Mouse (Mus musculus): ENCODE measurements around the gene Neb. TPM values are rescaled to one million over a fixed set of nuclear protein-coding genes. Genes with fewer than 3 reads are reported as not detected.

The Neb gene
- polyA plus RNA-seq, 1 experiment, result 0.74 TPM

DNA sequence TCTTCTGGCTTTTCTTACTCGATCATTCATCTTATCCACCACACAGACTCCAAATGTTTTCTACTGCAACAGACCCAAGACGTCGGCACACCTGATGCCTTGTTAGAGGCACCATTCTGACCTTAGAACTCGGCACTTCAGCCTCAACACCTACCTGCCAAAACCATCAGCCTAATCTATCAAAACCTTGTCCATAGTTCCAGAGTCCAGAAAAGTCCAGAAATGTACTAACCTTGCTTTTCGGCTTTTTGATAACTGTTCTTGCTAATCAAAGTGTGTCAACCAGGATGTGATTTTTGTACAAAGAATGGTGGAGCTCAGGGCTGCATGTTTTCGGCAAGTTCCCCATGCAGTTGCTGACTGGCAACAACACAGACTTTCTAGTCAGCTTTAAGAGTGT is 3.6 kb downstream of the Neb start:
- Histone ChIP-seq H3K27ac (ENCODE audit: control insufficient read depth, insufficient read depth, low read depth, low read length) (no peak overlapping the region), H3K36me3 (ENCODE audit: control insufficient read depth, insufficient read depth, low read length) (no peaks in the 10 kb centered on the region), H3K4me1 (ENCODE audit: control insufficient read depth, insufficient read depth, low read length) (peaks cover 5% of the 10 kb centered on the region; the same call in 1 of the 2 replicates), H3K27me3 (ENCODE audit: control insufficient read depth, insufficient read depth, low read length) (no peaks in the 10 kb centered on the region), H3K4me3 (ENCODE audit: control insufficient read depth, low read depth, low read length) (no peak overlapping the region)
- TF ChIP-seq CTCF (IDR thresholded peaks at IDR 0.05; ENCODE audit: control insufficient read depth, insufficient read depth, insufficient replicate concordance, low read depth, low read length) (no peak), POLR2A (IDR thresholded peaks at IDR 0.05; ENCODE audit: control insufficient read depth, low read depth, low read length) (no peak)

DNA sequence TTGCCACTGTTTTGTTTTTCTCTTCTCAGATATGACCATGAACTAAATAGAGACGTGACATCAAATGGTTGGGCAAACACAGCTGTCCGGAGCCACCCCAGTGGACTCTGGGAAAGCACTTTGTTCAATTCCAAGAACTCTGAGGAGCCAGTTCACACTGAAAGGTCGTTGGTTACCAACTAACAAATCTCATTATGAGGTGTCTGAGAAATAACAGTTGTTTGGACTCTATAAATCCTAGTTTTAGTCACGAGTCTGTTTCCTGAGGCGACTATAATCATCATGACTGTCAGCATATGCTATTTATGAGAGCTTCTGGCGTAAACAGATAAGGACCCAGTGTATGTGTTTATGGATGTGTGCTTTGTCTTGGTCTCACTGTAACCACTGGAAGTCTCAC is 5.8 kb downstream of the Neb start:
- no peaks in the 10 kb centered on the region for H3K36me3 ChIP-seq (ENCODE audit: control insufficient read depth, insufficient read depth, low read length)
- no peak overlapping the region for H3K27ac ChIP-seq (ENCODE audit: control insufficient read depth, insufficient read depth, low read depth, low read length)
- no peak overlapping the region for H3K4me3 ChIP-seq (ENCODE audit: control insufficient read depth, low read depth, low read length)
- TF ChIP-seq POLR2A (IDR thresholded peaks at IDR 0.05; ENCODE audit: control insufficient read depth, low read depth, low read length), result no peak
- TF ChIP-seq CTCF (IDR thresholded peaks at IDR 0.05; ENCODE audit: control insufficient read depth, insufficient read depth, insufficient replicate concordance, low read depth, low read length), result no peak
- H3K4me1 ChIP-seq (ENCODE audit: control insufficient read depth, insufficient read depth, low read length), result no peaks in the 10 kb centered on the region; the same call in 1 of the 2 replicates
- H3K27me3 ChIP-seq (ENCODE audit: control insufficient read depth, insufficient read depth, low read length), result no peaks in the 10 kb centered on the region

DNA sequence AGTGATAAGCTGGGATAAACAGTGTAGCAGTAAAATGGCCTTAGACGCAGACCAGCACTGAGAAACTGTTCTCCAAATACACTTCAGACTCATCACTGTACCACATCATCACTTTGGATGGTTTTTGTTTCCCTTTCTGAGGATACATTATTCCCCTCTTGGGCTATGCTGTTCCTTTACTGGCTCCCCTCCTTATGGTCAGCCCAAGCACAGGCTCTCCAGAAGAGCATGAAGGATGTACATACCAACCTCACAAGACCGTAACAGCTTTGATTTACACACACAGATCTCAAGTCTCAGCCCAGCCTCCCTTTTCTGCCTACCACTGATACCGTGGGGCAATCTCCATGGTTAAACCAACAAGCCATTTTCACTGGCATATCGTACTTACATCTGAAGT is 6.2 kb downstream of the Neb start:
- TF ChIP-seq CTCF (IDR thresholded peaks at IDR 0.05; ENCODE audit: control insufficient read depth, insufficient read depth, insufficient replicate concordance, low read depth, low read length) (no peak), POLR2A (IDR thresholded peaks at IDR 0.05; ENCODE audit: control insufficient read depth, low read depth, low read length) (no peak)
- no peak overlapping the region for H3K4me3 ChIP-seq (ENCODE audit: control insufficient read depth, low read depth, low read length)
- no peak overlapping the region for H3K27ac ChIP-seq (ENCODE audit: control insufficient read depth, insufficient read depth, low read depth, low read length)
- no peaks in the 10 kb centered on the region for H3K27me3 ChIP-seq (ENCODE audit: control insufficient read depth, insufficient read depth, low read length)
- H3K36me3 ChIP-seq (ENCODE audit: control insufficient read depth, insufficient read depth, low read length), result no peaks in the 10 kb centered on the region
- H3K4me1 ChIP-seq (ENCODE audit: control insufficient read depth, insufficient read depth, low read length), result no peaks in the 10 kb centered on the region; the same call in 1 of the 2 replicates

DNA sequence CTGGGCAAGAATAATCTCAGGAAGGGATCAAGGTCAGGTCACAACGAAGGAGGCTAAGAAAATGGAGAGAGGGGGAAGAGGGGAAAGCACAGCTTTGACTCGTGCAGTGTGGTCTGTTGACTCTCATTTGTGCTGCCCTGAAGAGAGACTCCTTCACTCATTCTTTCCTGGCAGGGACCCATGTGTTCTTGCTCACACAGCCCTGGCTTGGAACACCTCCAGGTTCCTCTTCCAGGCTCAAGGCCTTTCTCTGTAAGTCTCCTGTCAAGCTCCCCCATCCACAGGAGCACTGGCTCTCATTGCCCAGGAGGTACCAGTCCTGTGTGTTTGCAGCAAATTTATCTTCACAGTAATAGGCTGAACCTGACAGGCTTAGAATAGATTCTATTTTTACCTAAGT is 7.2 kb downstream of the Neb start:
- TF ChIP-seq POLR2A (IDR thresholded peaks at IDR 0.05; ENCODE audit: control insufficient read depth, low read depth, low read length) (no peak), CTCF (IDR thresholded peaks at IDR 0.05; ENCODE audit: control insufficient read depth, insufficient read depth, insufficient replicate concordance, low read depth, low read length) (no peak)
- H3K4me1 ChIP-seq (ENCODE audit: control insufficient read depth, insufficient read depth, low read length), result peaks cover 2% of the 10 kb centered on the region; the same call in 1 of the 2 replicates

DNA sequence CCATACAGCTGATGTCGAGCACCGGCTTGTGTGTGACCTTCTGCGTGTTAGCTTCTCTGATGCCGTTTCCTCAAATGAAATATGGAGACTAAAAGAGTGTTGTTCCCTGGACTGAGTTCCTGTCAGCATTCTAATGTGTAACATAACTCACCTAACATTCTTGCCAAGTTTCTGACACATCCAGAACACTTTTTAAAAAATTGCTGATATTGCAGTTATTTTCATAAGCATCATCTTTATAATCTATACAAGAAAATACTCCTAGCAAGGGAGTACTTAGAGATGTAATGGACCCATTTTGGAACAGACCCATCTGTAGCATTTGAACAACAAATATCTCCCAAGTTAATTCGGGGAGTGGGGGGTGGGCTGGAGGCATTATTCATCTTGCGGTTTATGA is 8.7 kb downstream of the Neb start:
- Histone ChIP-seq H3K4me3 (ENCODE audit: control insufficient read depth, low read depth, low read length) (no peak overlapping the region), H3K27ac (ENCODE audit: control insufficient read depth, insufficient read depth, low read depth, low read length) (no peak overlapping the region), H3K27me3 (ENCODE audit: control insufficient read depth, insufficient read depth, low read length) (no peaks in the 10 kb centered on the region), H3K4me1 (ENCODE audit: control insufficient read depth, insufficient read depth, low read length) (peaks cover 2% of the 10 kb centered on the region; the same call in 1 of the 2 replicates), H3K36me3 (ENCODE audit: control insufficient read depth, insufficient read depth, low read length) (no peaks in the 10 kb centered on the region)
- no peak for TF ChIP-seq CTCF (IDR thresholded peaks at IDR 0.05; ENCODE audit: control insufficient read depth, insufficient read depth, insufficient replicate concordance, low read depth, low read length)
- TF ChIP-seq POLR2A (IDR thresholded peaks at IDR 0.05; ENCODE audit: control insufficient read depth, low read depth, low read length), result no peak

More for the DNA sequence above, 7.2 kb downstream of the Neb start:
- H3K36me3 ChIP-seq (ENCODE audit: control insufficient read depth, insufficient read depth, low read length), result no peaks in the 10 kb centered on the region
- no peak overlapping the region for H3K4me3 ChIP-seq (ENCODE audit: control insufficient read depth, low read depth, low read length)
- H3K27ac ChIP-seq (ENCODE audit: control insufficient read depth, insufficient read depth, low read depth, low read length), result no peak overlapping the region
- H3K27me3 ChIP-seq (ENCODE audit: control insufficient read depth, insufficient read depth, low read length), result no peaks in the 10 kb centered on the region

DNA sequence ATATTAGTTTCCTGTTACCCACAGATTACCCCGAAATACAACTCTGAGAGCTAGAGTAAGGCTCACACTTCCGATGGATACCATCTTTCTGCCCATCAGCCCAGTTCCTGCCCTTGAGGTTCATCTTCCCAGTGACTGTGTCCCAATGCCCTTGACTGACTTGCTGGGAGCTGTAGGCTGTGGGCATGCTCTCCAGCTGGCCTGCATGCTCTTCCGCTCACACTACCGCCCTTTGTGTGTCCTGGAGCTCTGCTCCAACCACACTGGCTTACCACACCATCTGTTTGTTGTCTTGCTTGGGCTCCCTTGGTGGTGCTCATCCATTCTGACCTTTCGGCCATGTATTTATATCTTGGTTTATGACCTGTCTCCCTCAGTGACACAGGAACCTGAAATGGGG is 10.6 kb downstream of the Neb start:
- no peaks in the 10 kb centered on the region for H3K36me3 ChIP-seq (ENCODE audit: control insufficient read depth, insufficient read depth, low read length)
- TF ChIP-seq POLR2A (IDR thresholded peaks at IDR 0.05; ENCODE audit: control insufficient read depth, low read depth, low read length) (no peak), CTCF (IDR thresholded peaks at IDR 0.05; ENCODE audit: control insufficient read depth, insufficient read depth, insufficient replicate concordance, low read depth, low read length) (no peak)
- H3K4me1 ChIP-seq (ENCODE audit: control insufficient read depth, insufficient read depth, low read length), result peaks cover 2% of the 10 kb centered on the region; the same call in 1 of the 2 replicates
- no peaks in the 10 kb centered on the region for H3K27me3 ChIP-seq (ENCODE audit: control insufficient read depth, insufficient read depth, low read length)
- H3K4me3 ChIP-seq (ENCODE audit: control insufficient read depth, low read depth, low read length), result no peak overlapping the region
- no peak overlapping the region for H3K27ac ChIP-seq (ENCODE audit: control insufficient read depth, insufficient read depth, low read depth, low read length)

DNA sequence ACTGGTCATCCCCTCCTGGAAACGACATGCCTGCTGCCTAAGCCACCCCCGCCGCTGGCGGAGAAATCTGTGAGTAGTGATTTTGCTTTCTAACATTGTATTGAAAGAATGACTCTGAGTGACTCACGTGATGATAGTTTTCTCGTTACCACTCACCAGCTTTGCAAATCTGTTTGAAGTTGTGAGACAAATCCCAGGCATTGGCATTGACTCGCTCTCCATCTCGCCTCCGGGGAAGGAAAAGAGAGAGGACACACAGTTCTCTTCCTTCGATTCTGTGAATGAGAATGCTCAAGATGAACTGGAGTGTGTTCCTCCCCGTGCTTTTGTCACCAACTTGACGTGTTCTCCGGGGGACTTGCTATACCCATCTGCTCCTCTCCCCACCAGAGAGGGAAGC is 11.0 kb downstream of the Neb start:
- Histone ChIP-seq H3K27me3 (ENCODE audit: control insufficient read depth, insufficient read depth, low read length) (no peaks in the 10 kb centered on the region), H3K4me3 (ENCODE audit: control insufficient read depth, low read depth, low read length) (no peak overlapping the region), H3K36me3 (ENCODE audit: control insufficient read depth, insufficient read depth, low read length) (no peaks in the 10 kb centered on the region), H3K4me1 (ENCODE audit: control insufficient read depth, insufficient read depth, low read length) (peaks cover 2% of the 10 kb centered on the region; the same call in 1 of the 2 replicates), H3K27ac (ENCODE audit: control insufficient read depth, insufficient read depth, low read depth, low read length) (no peak overlapping the region)
- TF ChIP-seq CTCF (IDR thresholded peaks at IDR 0.05; ENCODE audit: control insufficient read depth, insufficient read depth, insufficient replicate concordance, low read depth, low read length), result no peak
- no peak for TF ChIP-seq POLR2A (IDR thresholded peaks at IDR 0.05; ENCODE audit: control insufficient read depth, low read depth, low read length)

DNA sequence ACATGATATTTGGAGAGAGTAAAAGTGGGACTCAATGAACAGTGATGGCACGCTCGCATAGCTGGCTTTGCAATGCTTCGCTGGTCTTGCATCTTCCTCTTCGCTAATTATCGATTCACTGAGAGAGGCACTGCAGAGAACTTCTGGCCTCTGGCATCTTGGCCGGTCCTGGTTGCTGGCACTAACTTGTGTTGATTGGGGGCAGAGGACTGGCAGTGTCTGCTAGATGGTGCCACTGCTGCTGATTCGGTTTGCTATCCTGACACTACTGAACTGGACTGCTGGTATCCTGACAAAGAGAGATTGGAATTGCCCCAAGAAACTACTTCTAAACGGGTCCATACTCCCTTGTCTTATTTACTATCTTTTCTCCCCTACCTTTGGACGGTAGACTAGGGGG is 17.2 kb downstream of the Neb start:
- Histone ChIP-seq H3K36me3 (ENCODE audit: control insufficient read depth, insufficient read depth, low read length) (no peaks in the 10 kb centered on the region), H3K4me3 (ENCODE audit: control insufficient read depth, low read depth, low read length) (no peak overlapping the region), H3K4me1 (ENCODE audit: control insufficient read depth, insufficient read depth, low read length) (no peaks in the 10 kb centered on the region), H3K27ac (ENCODE audit: control insufficient read depth, insufficient read depth, low read depth, low read length) (no peak overlapping the region), H3K27me3 (ENCODE audit: control insufficient read depth, insufficient read depth, low read length) (no peaks in the 10 kb centered on the region)
- no peak for TF ChIP-seq POLR2A (IDR thresholded peaks at IDR 0.05; ENCODE audit: control insufficient read depth, low read depth, low read length)
- no peak for TF ChIP-seq CTCF (IDR thresholded peaks at IDR 0.05; ENCODE audit: control insufficient read depth, insufficient read depth, insufficient replicate concordance, low read depth, low read length)

All from testis, adult 2 months (tissue).